Mouse (Mus musculus) MEL (cell line): ENCODE measurements around the gene Fabp2.

Source experiments
- CTCF ChIP-seq, 3 experiments: IDR thresholded peaks in 2 of 3; conservative IDR thresholded peaks in 1 of 3; 2 replicates each; pipeline ENCODE4 v1.5.1; 2011 to 2012; ENCODE audit warnings: low read length in 3 of 3, low read depth in 2 of 3, mild to moderate bottlenecking in 2 of 3, improper control_type of control experiment in 1 of 3, inconsistent platforms in 1 of 3, mixed read lengths in 1 of 3, moderate library complexity in 1 of 3; ENCODE audit not compliant: control insufficient read depth in 1 of 3, insufficient read depth in 1 of 3, poor library complexity in 1 of 3, severe bottlenecking in 1 of 3
- EP300 ChIP-seq, 2 experiments: IDR thresholded peaks; 2 replicates each; pipeline ENCODE4 v1.6.1; 2011; ENCODE audit warnings: improper control_type of control experiment in 2 of 2, low read length in 2 of 2, low read depth in 1 of 2, mild to moderate bottlenecking in 1 of 2
- GATA1 ChIP-seq: IDR thresholded peaks from 2 replicates; pipeline ENCODE4 v1.6.1; 2011; ENCODE audit warnings: low read depth, low read length, improper control_type of control experiment
- HCFC1 ChIP-seq: IDR thresholded peaks from 2 replicates; pipeline ENCODE4 v1.6.1; 2012; ENCODE audit warnings: low read depth, mild to moderate bottlenecking, inconsistent platforms, low read length, improper control_type of control experiment, moderate library complexity
- NELFE ChIP-seq: IDR thresholded peaks from 2 replicates; pipeline ENCODE4 v1.6.1; 2011; ENCODE audit warnings: low read depth, low read length, improper control_type of control experiment
- POLR2AphosphoS2 ChIP-seq: IDR thresholded peaks from 2 replicates; pipeline ENCODE4 v1.6.1; 2011; ENCODE audit warnings: low read length, improper control_type of control experiment
- POLR2AphosphoS5 ChIP-seq: IDR thresholded peaks from 2 replicates; pipeline ENCODE4 v1.6.1; 2012; ENCODE audit warnings: low read depth, borderline replicate concordance, mild to moderate bottlenecking, inconsistent platforms, low read length, moderate library complexity, mixed read lengths
- SIN3A ChIP-seq: IDR thresholded peaks from 2 replicates; pipeline ENCODE4 v1.6.1; 2012; ENCODE audit warnings: low read length, improper control_type of control experiment, inconsistent platforms
- ZNF384 ChIP-seq: IDR thresholded peaks from 2 replicates; pipeline ENCODE4 v1.6.1; 2012; ENCODE audit warnings: low read depth, mild to moderate bottlenecking, inconsistent platforms, low read length, improper control_type of control experiment

DNA sequence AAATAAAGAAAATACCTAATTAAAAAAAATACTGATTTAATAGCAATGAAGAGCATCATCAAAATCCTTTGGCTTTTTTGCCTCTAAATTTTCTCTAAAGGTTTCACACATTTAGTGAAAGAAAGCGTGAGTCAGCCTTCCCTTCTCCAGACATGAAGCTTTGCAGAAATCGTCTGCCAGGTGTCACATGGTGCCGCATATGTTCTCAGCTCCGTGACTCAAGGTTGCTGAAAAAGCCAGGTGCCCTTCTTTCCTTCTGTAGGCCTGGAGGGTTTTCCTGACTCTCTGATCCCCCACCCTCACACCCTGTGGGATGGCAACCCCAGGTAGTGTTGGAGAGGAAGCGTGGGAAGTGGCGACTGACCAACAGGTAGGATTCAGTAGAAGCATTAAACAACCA lies 34.9 kb downstream of the Fabp2 start:
- TF ChIP-seq POLR2AphosphoS2 (no peak), CTCF (IDR thresholded peaks at IDR 0.05 in 2 of 3, conservative IDR thresholded peaks at IDR 0.05 in 1 of 3; ENCODE audit: control insufficient read depth in 1 of 3, insufficient read depth in 1 of 3, low read depth in 2 of 3, low read length in 3 of 3, poor library complexity in 1 of 3, severe bottlenecking in 1 of 3) (no peak), SIN3A (no peak), EP300 (IDR thresholded peaks at IDR 0.05; ENCODE audit: low read depth in 1 of 2, low read length in 2 of 2) (no peak), NELFE (no peak), HCFC1 (no peak), GATA1 (no peak), POLR2AphosphoS5 (no peak), ZNF384 (no peak)
